Mouse (Mus musculus) CH12.LX (cell line): ENCODE measurements at regions not wholly inside any gene's neighbourhood (a gene's known extent, or its start where the extent isn't known, plus 50 kb on each side); places are given as distances from the start of the nearest gene placed in this dataset.

Experiments used
- DNase-seq: peaks from one replicate; pipeline ENCODE4 v3.0.0-alpha.2; 2013; ENCODE audit errors: extremely low read depth
- H3K27ac ChIP-seq: 2 replicates; pipeline ENCODE4 v1.5.1; 2012; ENCODE audit warnings: low read depth, mild to moderate bottlenecking, control low read depth, moderate library complexity; ENCODE audit not compliant: insufficient read depth
- H3K27me3 ChIP-seq: replicated peaks from 2 replicates; pipeline ENCODE3; 2012; ENCODE audit warnings: inconsistent platforms
- H3K36me3 ChIP-seq, 2 experiments: replicated peaks in 1 of 2; 2 replicates each; pipeline versions ENCODE3 to v1.6.1; 2012; ENCODE audit warnings: inconsistent platforms in 1 of 2, low read length in 1 of 2, mild to moderate bottlenecking in 1 of 2, mixed read lengths in 1 of 2, moderate library complexity in 1 of 2; ENCODE audit not compliant: control insufficient read depth in 1 of 2, insufficient read depth in 1 of 2
- H3K4me1 ChIP-seq, 2 experiments: 2 replicates each; pipeline ENCODE4 v1.6.1; 2012; ENCODE audit warnings: inconsistent platforms in 1 of 2, moderate library complexity in 1 of 2; ENCODE audit not compliant: insufficient read depth in 2 of 2, control insufficient read depth in 1 of 2
- H3K4me2 ChIP-seq: 2 replicates; pipeline ENCODE4 v1.6.1; 2012; ENCODE audit warnings: low read depth, mild to moderate bottlenecking, control low read depth; ENCODE audit not compliant: poor library complexity, insufficient read depth, severe bottlenecking
- H3K4me3 ChIP-seq, 3 experiments: fragments of 150-350 bp in 1 of 3; sonication (generic) in 1 of 3; replicated peaks in 1 of 3; 2 replicates each; pipeline versions ENCODE3 to v1.5.1; 2011 to 2012; ENCODE audit warnings: low read depth in 2 of 3, low read length in 2 of 3, mild to moderate bottlenecking in 2 of 3, moderate library complexity in 2 of 3, control low read depth in 1 of 3, improper control_type of control experiment in 1 of 3, inconsistent platforms in 1 of 3, mixed read lengths in 1 of 3; ENCODE audit not compliant: poor library complexity in 1 of 3
- H3K79me2 ChIP-seq: replicated peaks from 2 replicates; pipeline ENCODE4 v1.6.1; 2012; ENCODE audit warnings: mild to moderate bottlenecking, moderate library complexity; ENCODE audit not compliant: control insufficient read depth, poor library complexity, insufficient read depth, severe bottlenecking; ENCODE audit errors: extremely low read depth
- H3K9ac ChIP-seq: 2 replicates; pipeline ENCODE4 v1.6.1; 2012; ENCODE audit warnings: low read depth, mild to moderate bottlenecking, control low read depth, moderate library complexity; ENCODE audit not compliant: insufficient read depth
- H3K9me3 ChIP-seq: replicated peaks from 2 replicates; pipeline ENCODE3; 2012; ENCODE audit warnings: low read length, inconsistent platforms, mixed read lengths
- BHLHE40 ChIP-seq: IDR thresholded peaks from 2 replicates; pipeline ENCODE4 v1.6.1; 2011; ENCODE audit warnings: mild to moderate bottlenecking, low read depth, low read length, improper control_type of control experiment
- CTCF ChIP-seq, 2 experiments: IDR thresholded peaks in 1 of 2; conservative IDR thresholded peaks in 1 of 2; 2 replicates each; pipeline ENCODE4 v1.5.1; 2011 to 2012; ENCODE audit warnings: low read depth in 2 of 2, low read length in 2 of 2, improper control_type of control experiment in 1 of 2, inconsistent platforms in 1 of 2, mild to moderate bottlenecking in 1 of 2, moderate library complexity in 1 of 2
- ELF1 ChIP-seq: IDR thresholded peaks from 2 replicates; pipeline ENCODE4 v1.6.1; 2014; ENCODE audit warnings: low read depth, mild to moderate bottlenecking, inconsistent platforms, low read length, improper control_type of control experiment
- EP300 ChIP-seq: IDR thresholded peaks from 2 replicates; pipeline ENCODE4 v1.6.1; 2011; ENCODE audit warnings: low read length, improper control_type of control experiment
- ETS1 ChIP-seq: conservative IDR thresholded peaks from 2 replicates; pipeline ENCODE4 v1.6.1; 2012; ENCODE audit warnings: low read depth, mild to moderate bottlenecking, inconsistent platforms, low read length, improper control_type of control experiment, moderate library complexity
- JUN ChIP-seq: IDR thresholded peaks from 2 replicates; pipeline ENCODE4 v1.6.1; 2011; ENCODE audit warnings: low read depth, mild to moderate bottlenecking, low read length, improper control_type of control experiment, moderate library complexity; ENCODE audit not compliant: insufficient read depth
- MEF2A ChIP-seq: IDR thresholded peaks from 2 replicates; pipeline ENCODE4 v1.6.1; 2014; ENCODE audit warnings: low read depth, mild to moderate bottlenecking, inconsistent platforms, low read length, improper control_type of control experiment, borderline replicate concordance
- MYC ChIP-seq: IDR thresholded peaks from 2 replicates; pipeline ENCODE4 v1.6.1; 2011; ENCODE audit warnings: low read depth, mild to moderate bottlenecking, improper control_type of control experiment, low read length
- NELFE ChIP-seq: IDR thresholded peaks from 2 replicates; pipeline ENCODE4 v1.6.1; 2011; ENCODE audit warnings: low read depth, low read length, improper control_type of control experiment
- RAD21 ChIP-seq: IDR thresholded peaks from 2 replicates; pipeline ENCODE4 v1.6.1; 2011; ENCODE audit warnings: low read depth, mild to moderate bottlenecking, low read length, improper control_type of control experiment, moderate library complexity
- RCOR1 ChIP-seq: conservative IDR thresholded peaks from 2 replicates; pipeline ENCODE4 v1.6.1; 2012; ENCODE audit warnings: low read depth, mild to moderate bottlenecking, inconsistent platforms, low read length, improper control_type of control experiment
- SMC3 ChIP-seq: IDR thresholded peaks from 2 replicates; pipeline ENCODE4 v1.6.1; 2011; ENCODE audit warnings: low read depth, low read length, improper control_type of control experiment
- TBP ChIP-seq: conservative IDR thresholded peaks from 2 replicates; pipeline ENCODE4 v1.6.1; 2011; ENCODE audit warnings: low read depth, low read length, improper control_type of control experiment
- ZC3H11A ChIP-seq: IDR thresholded peaks from 2 replicates; pipeline ENCODE4 v1.6.1; 2012; ENCODE audit warnings: low read depth, mild to moderate bottlenecking, inconsistent platforms, low read length, improper control_type of control experiment
- ZMIZ1 ChIP-seq: IDR thresholded peaks from 2 replicates; pipeline ENCODE4 v1.6.1; 2012; ENCODE audit warnings: low read depth, mild to moderate bottlenecking, inconsistent platforms, low read length, improper control_type of control experiment
- ZNF384 ChIP-seq: IDR thresholded peaks from 2 replicates; pipeline ENCODE4 v1.6.1; 2012; ENCODE audit warnings: low read depth, low read length, improper control_type of control experiment, inconsistent platforms
- dilution Hi-C: fragments of 300-500 bp; cut with MboI; formaldehyde crosslinking; loops from 2 replicates; pipeline ENCODE4 v1.14.3; 2020; ENCODE audit warnings: low sequenced_read_pairs; ENCODE audit not compliant: extremely low pct_unique_long_range_greater_than_20kb, extremely low pct_ligation_motif_present
- in situ Hi-C: fragments of 300-500 bp; cut with MboI; formaldehyde crosslinking; loops from 3 replicates; pipeline ENCODE4 v1.14.3; 2019; ENCODE audit warnings: low sequenced_read_pairs, low pct_ligation_motif_present, low pct_unique_long_range_greater_than_20kb, mixed read lengths

GRCm38 (mm10) chr16:50679698-50680097 is 88.7 kb upstream of the Ccdc54 start:
- Histone ChIP-seq H3K4me2 (no peak overlapping the region), H3K4me3 (no peak overlapping the region), H3K79me2 (no peaks in the 10 kb centered on the region), H3K9ac (no peak overlapping the region), H3K9me3 (no peaks in the 10 kb centered on the region), H3K36me3 (no peaks in the 10 kb centered on the region), H3K4me1 (no peaks in the 10 kb centered on the region), H3K27me3 (no peaks in the 10 kb centered on the region), H3K27ac (no peak overlapping the region)
- no peak for TF ChIP-seq JUN
- TF ChIP-seq TBP: no peak
- TF ChIP-seq BHLHE40: no peak
- TF ChIP-seq ZMIZ1: no peak
- no peak for TF ChIP-seq ZNF384
- TF ChIP-seq SMC3: no peak
- no peak for TF ChIP-seq ETS1
- TF ChIP-seq EP300: no peak
- no peak for TF ChIP-seq RCOR1
- no peak for TF ChIP-seq MEF2A
- no peak for TF ChIP-seq MYC
- no peak for TF ChIP-seq ZC3H11A
- in situ Hi-C loops (no loop called here), dilution Hi-C loops (no loop called here)
- DNase-seq: no peak

- TF ChIP-seq ELF1 (no peak), NELFE (no peak)
- no peak for DNase-seq
- no peaks in the 10 kb centered on the region for H3K36me3 ChIP-seq
- dilution Hi-C loops (no loop called here), in situ Hi-C loops (no loop called here)
- no peaks in the 10 kb centered on the region for H3K27me3 ChIP-seq
- H3K4me2 ChIP-seq: no peak overlapping the region
- H3K27ac ChIP-seq: no peak overlapping the region
- peak overlapping the region; percentile 21; the same call in 1 of the 2 replicates for H3K9ac ChIP-seq
- H3K79me2 ChIP-seq: no peaks in the 10 kb centered on the region
- no peaks in the 10 kb centered on the region for H3K4me1 ChIP-seq
- H3K4me3 ChIP-seq: no peak overlapping the region
- H3K9me3 ChIP-seq: no peaks in the 10 kb centered on the region
Measured at GRCm38 (mm10) chr16:50673339-50673738, 82.4 kb upstream of the Ccdc54 start.

GRCm38 (mm10) chr16:50672713-50673112 is 81.8 kb upstream of the Ccdc54 start:
- no peaks in the 10 kb centered on the region for H3K27me3 ChIP-seq
- H3K4me3 ChIP-seq: no peak overlapping the region
- TF ChIP-seq SMC3 (peak; percentile 55), ETS1 (no peak), CTCF (conservative IDR thresholded peaks at IDR 0.05 in 1 of 2, IDR thresholded peaks at IDR 0.05 in 1 of 2; ENCODE audit: low read depth in 2 of 2, low read length in 2 of 2) (peak in 1 of 2 experiments; percentile 60; a peak in 2 of 4 replicates), NELFE (no peak), EP300 (no peak), TBP (no peak), RAD21 (peak; percentile 26)
- H3K4me2 ChIP-seq: no peak overlapping the region
- H3K27ac ChIP-seq: no peak overlapping the region
- in situ Hi-C loops (no loop called here), dilution Hi-C loops (no loop called here)
- H3K36me3 ChIP-seq: no peaks in the 10 kb centered on the region
- 0 out of 4 replicates have a peak, but pooled peaks cover 0 to 1% of the 10 kb centered on the region in 2 experiments for H3K4me1 ChIP-seq
- no peak for DNase-seq
- H3K79me2 ChIP-seq: no peaks in the 10 kb centered on the region
- H3K9me3 ChIP-seq: no peaks in the 10 kb centered on the region
- H3K9ac ChIP-seq: no peak overlapping the region
